Mouse (Mus musculus) frontal cortex, postnatal 25 days (tissue): Measurements from ENCODE around the gene Col4a1.

ENCODE experiments used
- DNase-seq, 2 experiments: peaks; one replicate each; pipeline ENCODE4 v3.0.0; 2022; ENCODE audit warnings: low spot score in 2 of 2

Col4a1 gene

DNA sequence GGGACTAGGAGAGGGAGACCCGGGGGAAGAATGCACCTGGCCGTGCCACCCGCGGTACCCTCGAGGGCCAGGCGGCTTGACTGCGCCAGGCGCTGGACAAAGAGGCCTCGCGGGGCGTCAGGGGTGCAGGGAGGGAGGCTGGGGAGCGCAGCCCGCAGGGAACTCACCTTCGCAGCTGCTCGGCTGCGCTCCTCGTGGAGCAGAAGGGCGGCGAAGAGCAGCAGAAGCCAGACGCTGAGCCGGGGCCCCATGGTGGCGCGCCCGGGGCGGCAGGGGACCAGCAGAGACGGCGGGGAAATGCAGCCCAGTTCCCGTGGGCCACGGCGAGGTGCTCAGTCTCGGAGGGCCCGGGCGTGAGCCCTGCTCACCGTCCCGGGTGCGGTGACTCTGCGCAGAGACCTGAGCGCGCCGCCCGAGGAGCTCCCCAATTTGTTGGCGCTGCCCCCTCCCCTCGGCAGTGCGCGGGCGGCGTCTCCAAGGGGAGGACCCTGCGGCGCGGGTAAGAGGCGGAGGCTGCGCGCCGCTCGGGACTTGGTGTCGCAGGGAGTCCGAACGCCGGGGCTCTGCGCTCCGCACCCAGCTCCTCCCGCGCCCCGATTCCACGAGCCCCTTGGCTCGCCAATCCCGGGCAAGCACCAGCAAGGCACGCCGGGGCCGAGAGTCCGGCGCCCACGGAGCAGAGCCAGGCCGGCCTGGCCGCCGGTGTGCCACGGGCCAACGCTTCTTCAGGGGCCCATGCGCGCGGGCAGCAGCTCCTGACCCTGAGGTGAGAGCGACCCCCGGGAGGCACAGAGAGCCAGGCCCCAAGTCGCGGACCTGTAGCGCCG is at the start of gene Col4a1, which contains the start of gene Col4a2:
Gene Col4a1 (minus strand): TSS at position 478 of the 827 bp plus-strand sequence.
Gene Col4a2 (plus strand): TSS at position 457 of the 827 bp plus-strand sequence.
- peak; percentile 52 to 65 for DNase-seq

DNA sequence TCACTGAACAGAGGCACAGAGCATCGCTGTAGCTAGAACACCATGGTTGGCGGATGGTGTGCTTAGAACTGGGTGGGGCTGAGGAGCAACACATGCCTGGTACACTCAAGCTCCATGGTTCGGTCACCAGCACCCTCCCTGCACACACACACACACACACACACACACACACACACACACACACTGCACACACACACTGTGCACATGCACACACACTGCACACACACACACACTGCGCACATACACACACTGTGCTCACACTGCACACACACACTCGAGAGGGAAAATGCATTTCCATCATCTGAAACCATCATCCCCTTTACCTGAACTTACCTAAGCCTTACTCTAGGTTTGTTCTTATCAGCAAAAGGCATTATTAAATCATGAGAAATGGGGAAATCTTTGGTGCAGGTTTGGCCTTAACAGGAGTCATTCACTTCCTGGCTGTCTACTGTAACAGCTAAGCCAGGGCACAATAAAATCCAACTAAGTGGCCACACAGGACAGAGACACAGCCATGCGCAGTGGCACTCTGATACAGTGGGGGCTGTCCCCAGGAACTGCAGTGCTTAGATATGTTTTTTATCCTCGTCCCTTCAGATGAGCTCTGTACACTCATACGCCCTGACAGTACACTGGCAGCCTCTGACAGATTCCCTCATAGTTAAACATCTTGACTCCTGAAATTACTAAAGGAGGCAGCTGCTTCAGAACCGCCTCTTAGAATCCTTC is 49.1 kb upstream of the Col4a1 start:
- DNase-seq: no peak

DNA sequence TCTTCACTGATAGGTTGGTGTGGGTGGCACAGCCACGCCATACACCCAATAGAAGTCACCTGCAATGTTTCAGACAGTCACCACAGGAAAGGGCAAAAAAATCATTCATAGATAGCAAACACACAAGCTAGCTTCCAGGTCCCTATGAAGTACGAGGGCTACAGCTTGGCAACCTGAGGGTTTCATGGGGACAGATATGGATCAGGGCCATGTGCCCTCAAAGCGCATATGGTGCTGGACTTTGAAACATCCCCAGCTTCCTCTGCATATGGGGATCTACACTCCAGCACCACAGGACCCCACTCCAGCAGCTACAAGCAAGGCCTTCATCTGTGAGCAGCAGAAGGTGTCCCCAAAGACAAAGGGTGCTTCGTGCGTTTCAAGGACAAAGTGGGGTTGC is 47.2 kb upstream of the Col4a1 start:
- DNase-seq: no peak

DNA sequence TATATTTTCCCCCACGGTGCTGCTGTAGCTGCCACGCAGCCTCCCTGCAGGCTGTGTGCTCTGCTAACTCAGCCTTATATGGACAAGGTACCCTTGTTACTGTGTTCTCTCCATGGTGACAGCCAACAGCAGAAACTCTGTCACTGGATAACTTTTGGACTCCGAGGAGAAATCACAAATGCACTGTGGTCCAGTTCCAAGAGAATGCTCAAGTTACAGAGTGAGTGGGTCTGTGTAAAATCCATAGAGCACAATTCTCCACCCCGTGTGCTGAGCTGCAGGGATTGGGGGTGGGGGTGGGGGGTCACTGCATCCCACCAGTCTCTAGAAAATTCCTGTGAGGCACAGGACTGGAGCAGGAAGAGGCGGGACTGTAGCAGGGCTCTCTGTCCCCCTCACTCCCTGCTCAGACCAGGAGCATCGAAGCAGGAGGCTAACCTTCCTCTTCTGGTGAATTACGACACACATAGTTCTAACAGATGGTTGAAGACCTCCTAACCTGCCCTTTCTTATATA is 45.4 kb upstream of the Col4a1 start:
- no peak for DNase-seq

DNA sequence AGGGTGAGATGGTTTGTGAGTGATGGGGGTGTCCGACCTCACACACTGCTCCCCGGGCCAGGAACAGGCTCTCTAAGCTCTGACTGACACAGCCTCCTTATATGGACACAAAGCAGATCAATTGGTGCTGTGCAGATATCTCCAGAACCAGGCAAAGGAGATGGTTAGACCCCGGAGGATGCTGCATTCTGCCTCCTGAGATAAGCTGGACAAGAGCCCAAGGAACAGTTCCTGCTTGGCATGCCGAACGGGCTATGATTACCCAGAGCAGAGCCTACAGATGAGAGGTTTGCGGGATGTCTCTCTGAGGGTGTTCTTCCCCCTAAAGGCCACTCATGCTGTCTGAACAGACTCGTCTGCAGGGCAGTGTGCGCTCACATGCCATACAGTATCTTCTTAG is 44.1 kb upstream of the Col4a1 start:
- DNase-seq: no peak

DNA sequence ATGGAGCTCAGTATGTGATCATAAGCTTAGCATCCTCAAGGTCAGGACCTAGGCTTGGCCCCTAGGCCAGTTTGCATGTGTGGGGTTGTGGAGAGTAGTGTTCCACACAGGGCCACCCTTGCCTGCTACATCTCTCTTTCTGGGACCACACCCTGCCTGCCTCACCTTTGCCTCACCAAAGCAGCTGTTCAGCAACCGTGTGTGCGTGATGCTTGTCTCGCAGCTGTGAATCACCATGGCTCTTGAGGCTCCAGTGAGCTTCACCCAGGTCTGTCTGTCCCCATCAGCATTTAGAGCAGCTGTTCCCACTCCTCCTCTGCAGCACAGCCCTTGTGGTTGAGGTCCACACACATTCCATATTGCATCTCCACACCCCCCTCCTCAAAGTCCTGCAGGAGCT is 43.3 kb upstream of the Col4a1 start:
- DNase-seq: no peak

DNA sequence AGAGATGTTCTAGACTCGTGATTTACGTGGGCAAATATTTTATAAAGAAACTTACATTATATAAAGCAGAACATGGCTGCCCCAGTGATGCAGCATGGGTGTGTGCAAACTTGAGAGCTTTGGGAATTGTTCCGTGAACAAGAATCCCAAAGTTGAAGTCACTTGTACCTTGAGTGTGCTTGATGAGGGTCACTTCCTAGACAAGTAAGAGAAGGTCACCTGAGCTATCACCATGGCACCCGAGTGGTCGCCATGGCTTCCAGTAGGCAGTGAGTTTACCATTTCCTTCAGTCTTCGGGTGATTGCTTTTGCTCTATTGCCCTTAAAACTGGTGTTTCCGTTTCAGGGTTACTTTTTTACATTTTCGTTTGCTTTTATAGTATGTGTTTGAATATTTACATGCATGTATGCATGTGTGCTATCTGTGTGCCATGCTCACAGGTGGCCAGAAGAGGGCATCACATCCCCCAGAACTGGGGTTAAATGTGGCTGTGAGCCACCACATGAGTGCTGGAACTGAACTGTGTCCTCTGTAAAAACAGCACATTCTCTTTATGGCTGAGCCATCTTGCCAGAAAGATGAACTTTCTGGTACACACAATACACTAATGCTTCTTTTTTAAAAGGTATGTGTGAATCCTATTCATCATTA is 42.3 kb upstream of the Col4a1 start:
- DNase-seq: no peak

DNA sequence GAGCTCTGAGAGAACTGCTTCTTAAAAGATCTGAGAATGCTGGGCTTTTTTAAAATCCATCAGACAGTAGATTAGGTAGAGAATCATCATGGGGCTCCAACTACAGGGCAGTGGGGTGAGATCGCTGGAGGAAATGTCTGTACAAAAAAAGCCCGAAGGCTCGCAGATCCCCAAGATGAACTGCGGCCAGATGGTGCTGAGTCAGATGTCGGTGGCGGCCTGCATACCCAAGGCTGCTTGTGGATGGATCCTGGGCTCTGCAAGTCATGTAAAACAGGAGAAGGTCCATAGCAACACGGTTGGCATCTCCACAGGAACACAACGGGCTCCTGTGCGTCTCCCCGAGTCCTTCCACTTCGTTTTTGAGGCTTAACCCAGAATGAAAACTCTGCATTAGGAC is 39.9 kb upstream of the Col4a1 start:
- no peak for DNase-seq

DNA sequence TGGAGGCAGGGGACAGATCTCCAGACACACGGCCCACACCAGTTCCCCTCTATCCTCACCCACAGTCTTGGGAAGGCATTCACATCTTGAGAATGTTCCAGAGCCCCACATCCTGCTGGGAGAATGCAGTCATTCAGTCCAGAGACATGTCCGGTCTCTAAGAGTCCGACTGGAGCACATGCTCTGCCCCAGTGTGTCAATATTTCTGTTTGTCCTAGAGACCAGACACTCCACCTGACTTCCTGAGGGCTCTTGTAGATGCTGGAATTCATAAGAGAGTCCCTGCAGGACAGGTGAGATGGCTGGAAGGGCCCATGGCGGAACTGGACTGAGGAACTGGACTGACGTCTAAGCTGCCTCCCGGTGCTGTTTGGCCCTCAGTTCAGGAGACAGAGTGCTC is 38.7 kb upstream of the Col4a1 start:
- DNase-seq: no peak

DNA sequence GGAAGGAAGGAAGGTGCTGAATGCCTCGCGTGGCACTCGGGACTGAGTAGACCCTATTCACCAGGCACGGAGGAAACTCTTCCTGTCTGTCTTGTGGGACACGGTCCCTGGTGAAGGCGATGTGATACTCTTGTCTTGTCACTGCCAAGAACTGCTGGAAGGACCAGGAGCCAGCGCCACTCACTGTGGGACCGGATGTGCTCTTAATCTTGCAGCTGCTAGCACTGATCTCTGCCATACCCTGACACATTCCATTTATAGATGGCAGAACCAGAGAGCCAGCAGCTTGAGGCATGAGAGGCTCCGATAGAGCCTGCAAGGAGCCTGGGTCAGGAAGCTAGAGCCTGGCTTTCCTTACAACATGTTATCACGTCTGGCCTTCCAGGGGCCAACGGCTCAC is 36.0 kb upstream of the Col4a1 start:
- DNase-seq: no peak

DNA sequence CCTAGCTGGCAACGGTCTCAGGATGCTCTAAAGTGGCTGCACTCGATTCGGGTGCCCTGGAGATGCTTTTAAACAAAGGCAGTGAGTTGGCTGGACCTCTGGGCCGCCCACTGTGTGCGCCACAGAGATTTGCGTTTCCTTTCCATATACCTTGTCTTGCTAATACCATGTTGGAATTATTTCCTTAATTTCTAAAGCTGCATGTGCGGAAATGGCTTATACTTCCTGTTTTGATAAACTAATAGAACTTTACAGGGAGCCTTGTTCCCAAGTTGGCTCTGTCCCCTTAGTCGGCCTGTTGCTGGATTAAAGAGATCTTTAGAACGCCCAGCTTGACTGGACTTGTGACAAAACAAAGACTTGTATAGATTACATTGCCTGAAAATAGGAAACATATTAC is 35.1 kb upstream of the Col4a1 start:
- no peak for DNase-seq

DNA sequence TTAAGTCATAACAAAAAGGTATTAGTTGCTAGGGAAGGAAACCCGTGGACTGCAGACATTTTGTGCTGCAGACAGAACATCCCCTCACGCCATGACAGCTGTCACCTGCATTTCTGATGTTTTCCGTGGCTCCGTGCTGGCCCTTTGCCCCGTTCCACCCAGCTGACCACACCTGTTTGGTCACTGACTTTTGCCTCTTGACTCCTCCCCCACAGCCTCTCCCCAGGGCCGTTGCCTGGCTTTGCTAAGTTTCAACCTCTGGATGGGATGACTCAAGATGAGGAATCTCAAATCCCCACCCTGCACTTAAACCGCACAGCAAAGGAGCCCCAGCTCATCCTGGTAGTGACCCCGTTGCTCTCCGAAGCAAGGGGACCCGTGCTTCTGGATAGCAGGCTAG is 33.6 kb upstream of the Col4a1 start:
- no peak for DNase-seq

DNA sequence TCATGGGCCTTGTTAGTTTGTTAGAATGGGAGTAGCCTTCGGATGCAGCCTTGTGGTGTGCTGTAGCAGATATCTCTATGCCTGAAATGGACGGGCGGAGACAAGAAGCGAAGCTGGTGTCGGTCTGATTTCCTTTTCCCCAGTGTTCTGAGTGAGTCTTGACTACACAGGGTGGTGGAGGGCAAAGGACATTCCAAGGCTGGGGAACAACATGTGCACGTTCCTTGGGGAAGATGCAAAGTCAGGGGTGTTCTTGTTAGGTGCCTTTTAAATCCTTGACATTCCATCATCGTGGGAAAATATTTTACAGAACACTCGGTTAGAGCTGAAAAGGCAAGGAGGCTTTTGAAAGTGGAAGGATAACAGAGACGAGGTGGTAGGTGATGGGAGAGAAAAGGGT is 31.8 kb upstream of the Col4a1 start:
- no peak for DNase-seq

DNA sequence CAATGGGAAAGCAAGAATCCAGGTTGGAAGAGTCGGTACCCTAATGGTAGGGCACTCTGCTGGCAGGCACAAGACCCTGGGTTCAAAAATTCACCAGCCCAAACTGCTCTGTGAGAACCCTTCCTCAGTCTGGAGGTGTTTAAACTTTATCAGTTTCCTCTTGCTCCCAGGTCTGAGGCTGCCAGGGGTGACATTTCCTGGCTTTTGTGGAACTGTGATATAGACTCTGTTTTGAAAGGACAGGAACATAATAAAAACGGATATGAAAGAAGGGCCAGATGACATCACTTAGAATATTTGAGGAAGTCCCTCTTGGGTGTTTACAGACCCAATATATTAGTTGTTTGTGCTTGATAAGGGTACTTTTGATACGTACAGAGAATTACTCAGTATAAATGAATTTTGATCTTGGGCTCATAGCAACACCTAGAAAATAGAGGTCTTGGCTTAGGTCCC is 28.5 kb upstream of the Col4a1 start:
- no peak for DNase-seq

DNA sequence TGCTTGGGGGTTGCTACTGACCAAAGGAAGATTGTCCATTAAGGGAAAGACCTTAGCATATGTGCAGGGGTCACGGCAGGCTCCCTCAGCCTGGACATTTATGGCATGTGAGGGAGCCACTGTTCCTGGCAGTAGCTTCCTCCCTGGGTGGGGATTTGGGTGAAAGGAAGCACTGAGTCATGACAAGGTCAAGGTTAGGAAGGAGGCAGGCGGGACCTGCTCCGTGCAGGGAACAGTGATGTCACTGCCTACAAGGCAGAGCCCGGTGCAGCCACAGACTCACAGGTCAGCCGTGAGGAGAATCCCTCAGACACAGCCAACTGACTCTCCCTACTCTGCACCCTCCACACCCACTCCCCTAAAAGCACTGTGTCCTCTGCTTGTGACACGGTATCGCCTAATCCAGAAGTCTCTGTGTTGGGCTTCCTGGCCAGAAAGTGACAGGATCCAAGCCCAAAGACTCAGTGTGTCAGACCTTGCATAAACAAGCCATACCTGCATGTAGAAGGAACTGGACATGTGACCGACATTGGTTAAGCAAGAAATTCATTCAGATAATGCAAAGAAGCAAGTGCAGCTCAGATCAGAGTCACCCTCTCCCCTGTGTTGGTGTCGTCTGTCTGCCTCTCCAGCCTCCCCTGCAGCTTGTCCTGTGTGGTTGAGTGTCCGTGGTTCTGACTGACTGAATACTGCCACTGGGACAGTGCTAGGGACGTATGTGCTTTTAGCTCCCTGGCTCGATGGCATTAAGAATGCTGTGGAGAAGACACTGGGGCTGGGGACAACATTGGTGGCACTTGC is 27.9 kb upstream of the Col4a1 start:
- DNase-seq: no peak

DNA sequence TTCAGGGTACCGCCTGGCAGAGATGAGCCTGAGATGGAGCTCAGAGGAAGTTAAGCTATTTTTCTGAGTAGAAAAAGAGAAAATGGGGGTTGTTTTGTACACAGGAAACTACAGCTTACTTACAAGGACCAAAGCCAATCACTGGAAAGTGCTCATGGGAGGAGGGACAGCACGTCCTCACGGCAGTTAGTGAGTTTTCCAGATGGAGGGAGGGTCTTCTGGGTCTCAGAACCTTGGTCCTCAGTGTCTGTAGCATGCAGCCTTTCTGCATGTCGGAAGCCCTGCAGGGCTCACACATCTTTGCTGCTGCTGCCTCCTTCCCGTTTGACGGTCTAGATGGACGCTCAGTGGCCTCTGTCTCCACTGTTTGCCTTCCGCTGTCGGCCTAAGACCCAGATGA is 25.9 kb upstream of the Col4a1 start:
- DNase-seq: no peak

DNA sequence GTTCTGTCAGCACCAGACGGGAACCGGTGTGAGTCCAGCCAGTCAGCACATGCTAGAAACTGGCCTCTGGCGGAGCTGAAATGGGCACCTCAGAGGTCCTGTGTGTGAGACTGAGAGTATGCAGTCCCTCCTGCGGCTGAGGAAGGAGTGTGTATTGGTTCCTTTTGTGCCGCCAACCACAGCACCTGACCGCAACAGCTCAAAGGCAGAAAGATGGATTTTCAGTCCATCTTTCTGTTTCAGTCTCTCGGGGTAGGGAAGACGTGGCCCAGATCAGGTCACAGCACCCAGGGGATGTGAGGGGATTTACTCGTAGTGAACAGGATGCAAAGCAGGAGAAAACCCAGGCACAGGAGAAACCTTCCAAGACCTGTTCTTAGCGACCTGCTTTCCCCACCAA is 25.0 kb upstream of the Col4a1 start:
- no peak for DNase-seq

DNA sequence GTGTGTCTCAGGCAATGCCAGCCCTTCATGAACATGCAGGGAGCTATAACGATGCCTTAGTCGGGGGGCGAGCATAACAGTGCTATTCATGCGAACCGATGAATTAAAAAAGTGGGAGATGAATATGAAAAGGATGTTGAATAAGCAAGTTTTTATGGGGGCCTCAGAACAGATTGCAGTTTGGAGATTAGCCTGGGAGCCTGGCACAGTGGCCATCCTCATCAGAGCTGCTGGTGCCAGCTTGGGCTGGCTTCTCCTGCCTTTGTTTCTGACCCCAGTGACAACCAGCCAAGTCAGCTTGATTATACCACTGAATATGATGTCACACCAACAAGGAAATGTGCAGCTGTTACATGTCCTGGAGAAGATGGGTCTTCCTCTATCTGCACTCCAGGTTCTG is 23.7 kb upstream of the Col4a1 start:
- no peak for DNase-seq

DNA sequence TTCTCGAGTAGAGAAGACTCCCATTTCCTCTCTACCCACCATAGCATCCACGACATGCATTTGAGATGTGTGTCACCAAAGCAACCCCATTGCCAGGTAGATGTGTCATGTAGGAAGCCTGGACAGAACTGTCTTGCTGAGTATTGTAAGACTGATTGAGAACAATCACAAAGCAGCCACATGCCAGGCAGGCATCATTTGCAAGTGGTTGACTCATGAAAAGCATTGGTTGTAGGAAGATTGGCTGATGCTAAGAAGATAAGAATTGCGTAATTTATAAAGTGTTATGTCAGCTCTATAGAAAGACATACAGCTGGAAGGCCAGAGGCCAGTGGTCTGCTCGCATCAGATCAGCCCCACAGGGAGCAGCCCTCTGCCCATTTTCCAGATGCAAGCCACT is 22.6 kb upstream of the Col4a1 start:
- DNase-seq: no peak

DNA sequence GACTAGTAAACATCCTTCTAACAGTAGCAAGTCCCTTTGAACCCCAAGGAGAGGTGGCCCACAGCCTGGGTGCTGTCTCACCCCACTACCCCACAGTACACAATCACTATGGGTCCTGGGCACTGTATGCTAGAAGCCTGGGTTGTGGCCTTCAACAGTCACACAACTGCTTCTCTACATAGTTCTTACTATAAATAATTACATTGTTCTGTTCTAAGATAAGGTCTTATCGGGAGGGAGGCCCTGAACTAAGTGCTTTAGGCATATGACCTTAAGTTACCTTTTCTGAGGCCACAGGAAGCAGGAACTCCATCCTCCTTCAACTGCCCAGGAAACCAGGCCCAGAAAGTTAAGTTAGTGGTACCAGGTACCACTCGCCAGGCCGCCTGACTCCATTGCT is 21.9 kb upstream of the Col4a1 start:
- DNase-seq: no peak

DNA sequence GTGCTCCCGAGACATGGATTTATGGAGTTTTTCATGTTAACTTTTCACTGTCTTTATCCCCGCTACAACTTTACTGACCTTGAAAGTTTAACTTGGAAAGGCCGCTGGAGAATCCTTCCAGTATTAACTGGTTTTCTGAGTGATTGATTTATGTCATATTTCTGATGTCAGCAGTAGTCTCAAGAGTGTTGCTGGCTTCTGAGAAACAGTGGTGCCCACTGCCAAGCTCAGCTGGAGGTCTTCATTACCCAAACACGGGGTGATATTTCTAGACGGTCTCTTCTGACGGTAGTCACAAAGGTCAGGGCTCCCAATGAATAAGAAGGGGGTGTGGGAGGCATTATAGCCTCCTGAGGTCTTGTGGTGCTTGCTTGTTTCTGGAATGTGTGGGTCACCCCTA is 21.1 kb upstream of the Col4a1 start:
- no peak for DNase-seq

DNA sequence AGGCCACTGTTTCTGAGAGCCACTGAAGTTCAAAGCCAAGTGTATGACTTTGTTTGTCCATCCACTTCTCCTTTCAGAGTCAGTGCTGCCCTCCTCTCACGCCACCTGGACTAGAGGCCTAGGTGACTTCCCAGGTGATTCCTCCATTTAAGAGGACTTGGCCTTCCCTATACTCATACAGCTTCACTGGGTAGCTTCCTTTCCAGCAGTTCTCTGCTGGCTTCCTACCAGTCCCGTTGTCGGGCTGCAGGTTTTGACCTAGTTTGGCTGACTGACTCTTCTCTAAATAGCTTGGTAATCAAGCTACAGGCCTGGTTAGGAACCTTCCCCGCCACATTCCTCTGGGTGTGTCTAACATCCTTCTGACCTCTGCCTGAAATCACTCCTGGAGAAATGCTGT is 18.9 kb upstream of the Col4a1 start:
- no peak for DNase-seq
